Mouse (Mus musculus) megakaryocyte, embryonic 14.5 days (primary cell): ENCODE results near the gene Prdx6.

Experiments
- FLI1 ChIP-seq: IDR thresholded peaks from 2 replicates; pipeline ENCODE4 v1.6.1; 2012; ENCODE audit warnings: low read length, inconsistent platforms, mixed read lengths
- GATA1 ChIP-seq: IDR thresholded peaks from 3 replicates; pipeline ENCODE4 v1.6.1; 2012; ENCODE audit warnings: mixed read lengths, low read length, inconsistent platforms, borderline replicate concordance

DNA sequence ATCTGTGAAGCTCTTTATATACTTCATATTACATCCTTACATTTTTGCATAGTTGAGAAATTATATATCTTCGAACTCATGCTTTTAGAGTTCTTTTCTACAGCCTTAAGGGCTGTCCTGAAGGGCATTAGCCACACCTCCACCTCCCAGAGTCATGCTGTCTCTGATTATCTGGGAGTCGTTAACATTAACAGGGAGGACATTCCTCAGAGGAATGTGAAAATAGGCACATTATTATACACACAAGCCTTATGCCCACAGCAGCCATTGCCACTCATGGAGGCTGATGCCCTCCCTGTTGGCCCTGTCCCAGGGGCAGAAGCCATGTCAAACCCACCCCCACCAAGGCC, 20.4 kb upstream of the Prdx6 start:
- TF ChIP-seq GATA1 (no peak), FLI1 (no peak)
